Mouse (Mus musculus) lung, embryonic 14.5 days (tissue): ENCODE results near the gene Bahcc1. TPM values are rescaled to one million over a fixed set of nuclear protein-coding genes. Genes with fewer than 3 reads are reported as not detected.

ENCODE experiments used
- ATAC-seq: fragments of 200-750 bp; cut with Nextera tagmentation; 2 replicates; pipeline ENCODE4 v1.8.0; 2017; ENCODE audit warnings: mild to moderate bottlenecking, moderate TSS enrichment, moderate library complexity; ENCODE audit not compliant: insufficient read depth
- DNase-seq: peaks from one replicate; pipeline ENCODE4 v3.0.0-alpha.2; 2015
- H3K27ac ChIP-seq: fragments of 300-500 bp; sonication (generic); 2 replicates; pipeline ENCODE4 v1.5.1; 2014; ENCODE audit warnings: low read depth, mild to moderate bottlenecking, moderate library complexity
- H3K27me3 ChIP-seq: fragments of 300-500 bp; sonication (generic); 2 replicates; pipeline ENCODE4 v1.6.1; 2014; ENCODE audit warnings: low read length, control low read depth; ENCODE audit not compliant: insufficient read depth
- H3K36me3 ChIP-seq: fragments of 300-500 bp; sonication (generic); 2 replicates; pipeline ENCODE4 v1.6.1; 2014; ENCODE audit warnings: control low read depth; ENCODE audit not compliant: insufficient read depth
- H3K4me1 ChIP-seq: fragments of 300-500 bp; sonication (generic); 2 replicates; pipeline ENCODE4 v1.6.1; 2014; ENCODE audit warnings: antibody characterized with exemption, control low read depth; ENCODE audit not compliant: insufficient read depth
- H3K4me2 ChIP-seq: fragments of 300-500 bp; sonication (generic); 2 replicates; pipeline ENCODE4 v1.6.1; 2014; ENCODE audit warnings: mild to moderate bottlenecking
- H3K4me3 ChIP-seq: fragments of 300-500 bp; sonication (generic); 2 replicates; pipeline ENCODE4 v1.5.1; 2014; ENCODE audit warnings: low read depth, low read length
- H3K9ac ChIP-seq: fragments of 300-500 bp; sonication (generic); 2 replicates; pipeline ENCODE4 v1.6.1; 2014
- H3K9me3 ChIP-seq: fragments of 300-500 bp; sonication (generic); 2 replicates; pipeline ENCODE4 v1.6.1; 2016; ENCODE audit warnings: low read depth, low read length, control low read depth
- CTCF ChIP-seq: IDR thresholded peaks from 2 replicates; pipeline ENCODE4 v1.5.1; 2016; ENCODE audit warnings: antibody characterized with exemption, low read depth
- WGBS: fragments of 180-500 bp; shearing (Covaris S2); extraction: QIAGEN DNeasy Blood & Tissue Kit; methylation state at CpG from one replicate; pipeline ENCODE4 v1.1.7; 2014; 5-methylcytosine and 5-hydroxymethylcytosine counted together
- polyA plus RNA-seq: library from polyadenylated mRNA; unstranded; fragments of >200 nt; fragmentation: Nextera tagmentation; extraction: Ambion mirVana; gene quantifications from 2 replicates; pipeline ENCODE4 v1.2.1, GENCODE M21; 2014

Gene Bahcc1
- polyA plus RNA-seq, 1 experiment from 2014 or later = 14.3 TPM

DNA sequence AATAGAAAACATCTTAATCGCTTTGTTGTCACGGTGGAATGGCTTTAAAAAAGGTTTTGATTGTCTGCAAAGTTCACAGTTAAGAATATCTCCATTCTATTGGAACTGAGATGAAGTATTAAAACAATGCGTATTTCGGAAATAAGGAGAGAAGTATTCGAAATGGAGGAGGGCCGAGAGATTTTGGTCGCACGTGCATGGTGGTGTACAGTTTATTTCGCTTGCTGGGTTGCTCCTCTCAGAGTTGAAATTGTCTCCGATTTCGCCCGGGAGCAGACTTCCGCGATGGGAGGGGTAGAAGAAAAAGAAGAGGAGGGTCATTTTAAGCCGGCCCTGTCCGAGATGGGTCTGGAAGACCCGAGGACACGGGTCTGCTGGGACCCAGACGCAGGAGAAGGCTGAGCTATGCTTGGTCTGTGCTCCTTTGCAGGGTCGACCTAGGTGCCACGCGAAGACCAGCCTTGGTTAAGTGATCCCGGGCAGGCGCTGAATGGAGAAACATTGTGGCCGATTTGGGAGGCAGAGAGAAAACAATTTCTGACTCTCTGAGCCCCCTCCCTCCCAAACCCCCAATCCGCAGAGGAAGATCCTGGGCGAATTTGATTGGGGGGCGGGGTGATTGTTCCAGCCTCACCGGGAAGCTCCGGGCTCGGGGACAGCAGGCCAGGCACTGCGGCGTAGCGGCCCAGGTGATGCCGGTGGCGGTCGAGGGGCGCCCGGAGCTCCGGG, 2.8 kb downstream of the Bahcc1 start:
- no peaks in the 10 kb centered on the region for H3K27me3 ChIP-seq
- DNase-seq (peak; percentile 75), ATAC-seq (no peak)
- under 1% methylated on average over 40 of the region's 40 CpGs for WGBS
- peak overlapping the region; percentile 99 for H3K4me2 ChIP-seq
- peak overlapping the region; percentile 96 for H3K4me3 ChIP-seq
- no peak for TF ChIP-seq CTCF
- peaks cover 6% of the 10 kb centered on the region; the same call in 1 of the 2 replicates for H3K36me3 ChIP-seq
- peak overlapping the region; percentile 100 for H3K9ac ChIP-seq
- H3K9me3 ChIP-seq = no peaks in the 10 kb centered on the region
- peaks cover 27% of the 10 kb centered on the region for H3K4me1 ChIP-seq
- H3K27ac ChIP-seq = peak overlapping the region; percentile 96

DNA sequence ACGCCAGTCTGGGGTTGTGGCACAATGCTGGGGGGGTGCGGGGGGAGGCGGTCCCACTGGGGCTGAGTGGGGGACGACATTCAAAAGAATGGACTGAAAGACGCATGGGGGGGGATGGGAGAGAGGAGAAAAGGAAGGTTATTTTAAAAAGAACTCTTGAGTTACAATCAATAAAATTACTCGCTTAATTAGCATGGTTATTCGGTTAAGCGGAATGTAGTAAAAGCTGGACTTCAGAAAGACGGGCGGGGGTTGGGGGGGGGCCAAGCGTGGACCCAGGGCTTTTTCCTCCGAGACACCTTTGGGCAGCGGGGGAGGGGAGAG, 3.3 kb downstream of the Bahcc1 start:
- no peak for ATAC-seq
- H3K27ac ChIP-seq = peak overlapping the region; percentile 96
- H3K4me2 ChIP-seq = peak overlapping the region; percentile 99
- H3K36me3 ChIP-seq = peaks cover 6% of the 10 kb centered on the region; the same call in 1 of the 2 replicates
- DNase-seq = no peak
- peaks cover 31% of the 10 kb centered on the region for H3K4me1 ChIP-seq
- H3K9ac ChIP-seq = peak overlapping the region; percentile 100
- H3K9me3 ChIP-seq = no peaks in the 10 kb centered on the region
- no peaks in the 10 kb centered on the region for H3K27me3 ChIP-seq
- no peak for TF ChIP-seq CTCF
- WGBS = 0% methylated on average over 11 of the region's 13 CpGs
- peak overlapping the region; percentile 96 for H3K4me3 ChIP-seq

DNA sequence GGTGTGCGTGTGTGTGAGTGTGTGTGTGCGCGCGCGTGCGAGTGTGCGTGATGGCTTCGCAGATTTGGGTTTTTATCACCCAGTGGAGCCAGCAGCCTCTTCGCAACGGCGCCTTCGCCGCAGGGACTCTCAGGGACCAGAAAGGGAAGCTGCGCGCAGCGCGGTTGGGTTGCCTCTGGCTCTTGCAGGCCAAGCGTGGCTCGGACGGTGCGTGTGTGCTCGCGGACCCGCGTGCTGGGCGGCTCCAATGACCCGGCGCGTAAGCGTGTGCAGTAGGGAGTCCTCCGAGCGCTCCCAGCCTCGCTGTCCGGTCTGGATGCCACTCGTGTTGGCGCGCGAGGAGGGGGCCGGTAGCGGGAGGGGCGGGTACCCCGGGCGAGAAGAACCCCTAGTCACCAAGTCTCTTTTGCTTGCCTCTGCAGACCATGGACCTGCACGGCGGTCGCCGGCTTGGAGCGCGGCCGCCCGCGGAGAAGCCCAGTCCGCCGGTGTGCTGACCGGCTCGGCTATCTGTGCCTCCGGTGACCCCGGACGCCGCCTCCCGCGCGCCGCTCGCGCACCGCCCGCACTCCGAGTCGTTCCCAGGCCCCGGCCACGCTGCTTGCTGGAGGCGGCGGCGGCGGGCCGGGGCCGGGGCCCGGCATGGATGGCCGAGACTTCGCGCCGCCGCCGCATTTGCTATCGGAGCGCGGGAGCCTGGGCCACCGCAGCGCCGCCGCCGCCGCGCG, 3.9 kb downstream of the Bahcc1 start:
- no peak for TF ChIP-seq CTCF
- DNase-seq = peak; percentile 78
- under 1% methylated on average over 84 of the region's 96 CpGs for WGBS
- no peak for ATAC-seq
- peak overlapping the region; percentile 100 for H3K9ac ChIP-seq
- no peaks in the 10 kb centered on the region for H3K27me3 ChIP-seq
- H3K9me3 ChIP-seq = no peaks in the 10 kb centered on the region
- peaks cover 6% of the 10 kb centered on the region; the same call in 1 of the 2 replicates for H3K36me3 ChIP-seq
- peak overlapping the region; percentile 96 for H3K4me3 ChIP-seq
- H3K4me1 ChIP-seq = peaks cover 36% of the 10 kb centered on the region
- peak overlapping the region; percentile 99 for H3K4me2 ChIP-seq
- peak overlapping the region; percentile 96 for H3K27ac ChIP-seq

DNA sequence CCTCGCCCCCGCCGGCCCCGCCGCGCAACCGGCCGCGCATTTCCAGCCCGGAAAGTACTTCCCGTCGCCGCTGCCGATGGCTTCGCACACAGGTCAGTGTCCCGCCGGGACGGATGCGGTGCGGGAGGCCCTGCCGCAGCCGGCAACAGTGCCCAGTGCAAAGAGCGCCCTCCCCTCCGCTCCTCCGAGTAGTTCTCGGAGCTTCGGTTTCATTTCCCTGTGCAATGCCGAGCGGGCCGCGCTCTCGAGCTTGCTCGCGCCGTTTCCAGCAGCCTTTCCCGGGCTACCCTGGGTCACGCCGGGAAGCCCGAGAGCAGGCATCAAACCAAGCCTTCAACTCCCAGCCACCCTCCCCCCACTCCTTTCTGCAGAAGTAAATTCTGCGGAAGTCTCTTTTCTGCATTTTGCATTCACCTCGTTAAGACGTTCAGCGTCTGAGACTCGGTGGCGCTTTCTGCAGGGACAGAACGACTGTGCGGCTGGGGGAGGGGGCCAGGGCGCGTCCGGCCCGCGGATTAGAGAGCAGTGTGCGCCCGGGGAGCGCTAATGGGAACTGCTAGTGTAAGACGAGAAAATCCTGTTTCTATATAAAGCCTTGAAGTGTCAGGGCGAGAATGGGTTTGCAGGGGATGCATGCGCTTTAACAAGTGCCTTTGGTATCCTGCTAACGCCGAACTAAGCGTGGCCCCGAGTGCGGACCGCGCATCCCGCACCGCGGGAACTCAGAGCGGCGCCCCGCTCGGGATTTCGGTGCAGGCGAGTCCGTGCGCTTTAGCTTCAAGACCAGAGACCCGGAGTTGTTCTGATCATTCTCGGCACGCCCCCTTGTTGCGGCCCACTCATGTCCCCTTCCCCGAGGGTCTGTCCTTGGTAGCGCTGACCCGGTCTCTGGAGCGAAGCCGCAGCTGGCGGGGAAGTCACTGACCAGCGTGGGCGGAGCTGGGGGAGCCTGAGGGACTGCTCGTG, 4.7 kb downstream of the Bahcc1 start:
- H3K4me2 ChIP-seq = peak overlapping the region; percentile 99
- peak overlapping the region; percentile 96 for H3K4me3 ChIP-seq
- peaks cover 42% of the 10 kb centered on the region for H3K4me1 ChIP-seq
- H3K9me3 ChIP-seq = no peaks in the 10 kb centered on the region
- under 1% methylated on average over 89 of the region's 89 CpGs for WGBS
- H3K9ac ChIP-seq = peak overlapping the region; percentile 100
- H3K27me3 ChIP-seq = no peaks in the 10 kb centered on the region
- no peak for TF ChIP-seq CTCF
- H3K36me3 ChIP-seq = peaks cover 6% of the 10 kb centered on the region; the same call in 1 of the 2 replicates
- peak; percentile 73 for DNase-seq
- peak overlapping the region; percentile 96 for H3K27ac ChIP-seq
- no peak for ATAC-seq

DNA sequence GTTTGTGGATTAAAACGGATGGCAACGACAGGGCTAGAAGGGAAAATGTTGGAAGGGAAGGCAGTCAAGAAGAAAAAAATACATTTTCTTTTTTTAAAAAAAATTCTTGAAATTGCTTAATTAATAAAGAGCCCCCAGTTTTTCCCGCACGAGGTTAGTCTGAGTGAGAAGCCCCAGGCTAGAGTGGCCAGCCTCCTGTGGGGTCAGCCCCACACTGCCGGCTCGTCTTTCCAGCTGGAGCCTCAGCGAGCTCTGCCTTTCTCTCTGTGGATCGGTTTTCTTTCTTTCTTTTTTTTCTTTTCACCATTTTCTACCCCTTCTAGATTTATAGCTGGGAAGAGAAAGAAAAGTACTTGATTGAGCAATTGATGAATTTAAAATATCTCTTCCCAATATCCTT, 5.6 kb downstream of the Bahcc1 start:
- Histone ChIP-seq H3K36me3 (peaks cover 6% of the 10 kb centered on the region; the same call in 1 of the 2 replicates), H3K9me3 (no peaks in the 10 kb centered on the region), H3K4me3 (peak overlapping the region; percentile 96), H3K27me3 (no peaks in the 10 kb centered on the region), H3K27ac (peak overlapping the region; percentile 96), H3K9ac (peak overlapping the region; percentile 100), H3K4me1 (peaks cover 50% of the 10 kb centered on the region), H3K4me2 (peak overlapping the region; percentile 99)
- WGBS = 23% methylated on average over 8 of the region's 8 CpGs
- no peak for TF ChIP-seq CTCF
- DNase-seq (no peak), ATAC-seq (no peak)

DNA sequence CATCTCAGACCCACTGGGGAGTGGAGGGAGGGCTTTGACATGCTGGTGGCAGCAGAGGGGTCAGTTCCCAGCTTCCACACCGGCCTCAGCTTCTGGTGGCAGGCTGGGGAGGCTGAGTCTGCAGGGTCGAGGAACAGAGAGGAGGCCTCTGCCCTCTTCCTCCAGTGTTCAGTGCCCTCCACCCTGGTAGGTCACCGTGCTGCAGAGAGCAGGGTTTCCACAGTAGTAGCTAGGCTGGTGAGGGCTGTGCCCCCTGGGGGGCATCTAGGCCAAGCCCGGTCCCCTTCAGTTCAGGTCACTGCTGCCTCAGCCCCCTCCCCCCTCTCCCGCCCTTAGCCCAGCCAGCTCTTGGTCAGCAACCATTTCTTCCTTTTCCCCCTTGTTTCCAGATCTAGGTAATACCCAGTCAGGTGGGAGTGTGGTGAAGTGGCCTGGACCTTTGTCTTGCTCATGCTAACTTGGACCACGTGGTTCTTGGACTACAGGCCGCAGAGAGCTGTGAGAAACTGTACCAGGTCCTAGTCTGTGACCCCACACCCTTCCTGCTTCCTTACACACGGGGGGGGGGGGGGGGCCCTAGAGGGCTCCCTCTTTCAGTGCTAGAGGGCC, 6.1 kb downstream of the Bahcc1 start:
- WGBS = 14% methylated on average over 8 of the region's 8 CpGs
- H3K9me3 ChIP-seq = no peaks in the 10 kb centered on the region
- ATAC-seq = no peak

More for the DNA sequence above, 6.1 kb downstream of the Bahcc1 start:
- H3K9ac ChIP-seq = peak overlapping the region; percentile 100
- H3K27ac ChIP-seq = peak overlapping the region; percentile 96
- DNase-seq = peak; percentile 62
- H3K4me3 ChIP-seq = peak overlapping the region; percentile 96
- no peaks in the 10 kb centered on the region for H3K27me3 ChIP-seq
- H3K4me2 ChIP-seq = peak overlapping the region; percentile 99
- TF ChIP-seq CTCF = 0 out of 2 replicates have a peak, but pooled peaks have one; percentile 13
- peaks cover 6% of the 10 kb centered on the region; the same call in 1 of the 2 replicates for H3K36me3 ChIP-seq
- H3K4me1 ChIP-seq = peaks cover 54% of the 10 kb centered on the region
